Mouse (Mus musculus) retina, postnatal 1 day (tissue): ENCODE measurements at regions not wholly inside any gene's neighbourhood (a gene's known extent, or its start where the extent isn't known, plus 50 kb on each side); places are given as distances from the start of the nearest gene placed in this dataset.
A peak's percentile ranks its signal among the peaks of the same experiment; 100 is the strongest.

ENCODE experiments used
- DNase-seq: peaks from one replicate; pipeline ENCODE4 v3.0.0-alpha.2; 2012

DNA sequence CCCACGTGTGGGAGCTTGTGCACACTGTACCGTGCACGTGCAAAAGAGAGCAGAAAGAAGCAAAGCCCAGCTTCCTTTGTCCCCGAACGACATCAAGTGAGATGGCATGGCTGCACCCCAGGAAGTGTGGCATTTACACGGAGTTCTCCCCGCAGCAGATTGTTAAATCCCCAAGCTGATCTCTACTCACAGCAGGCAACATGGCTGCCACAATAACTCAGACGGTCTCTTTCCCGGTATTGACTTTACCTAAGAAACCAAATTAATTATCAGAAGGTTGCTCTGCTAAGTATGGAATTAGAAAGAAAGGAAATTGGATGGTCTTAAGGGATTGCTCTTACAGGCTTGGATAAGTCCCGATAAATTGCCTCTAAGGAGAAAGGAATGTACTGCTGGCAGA lies 241.4 kb downstream of the Gm11011 start:
- peak; percentile 27 for DNase-seq

DNA sequence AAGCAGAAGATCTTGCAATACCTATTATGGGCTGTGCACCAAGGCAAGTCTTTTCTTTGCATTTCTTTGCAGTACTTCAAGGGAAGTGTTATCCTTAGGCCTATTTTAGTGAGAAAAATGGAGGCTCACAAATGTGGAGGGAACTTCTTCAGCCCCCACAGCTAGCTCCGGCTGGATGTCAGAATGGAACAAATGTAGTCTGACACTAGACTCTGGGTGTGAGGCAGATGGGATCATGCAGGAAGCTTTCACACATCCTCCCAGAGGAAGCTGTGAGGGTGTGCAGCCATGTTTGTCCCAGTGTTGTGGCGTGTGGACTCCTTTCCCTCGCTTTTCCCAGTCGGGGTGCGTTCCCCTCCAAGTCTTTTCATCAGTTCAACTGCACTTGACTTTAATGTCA lies 268.0 kb downstream of the Gm11011 start:
- no peak for DNase-seq

DNA sequence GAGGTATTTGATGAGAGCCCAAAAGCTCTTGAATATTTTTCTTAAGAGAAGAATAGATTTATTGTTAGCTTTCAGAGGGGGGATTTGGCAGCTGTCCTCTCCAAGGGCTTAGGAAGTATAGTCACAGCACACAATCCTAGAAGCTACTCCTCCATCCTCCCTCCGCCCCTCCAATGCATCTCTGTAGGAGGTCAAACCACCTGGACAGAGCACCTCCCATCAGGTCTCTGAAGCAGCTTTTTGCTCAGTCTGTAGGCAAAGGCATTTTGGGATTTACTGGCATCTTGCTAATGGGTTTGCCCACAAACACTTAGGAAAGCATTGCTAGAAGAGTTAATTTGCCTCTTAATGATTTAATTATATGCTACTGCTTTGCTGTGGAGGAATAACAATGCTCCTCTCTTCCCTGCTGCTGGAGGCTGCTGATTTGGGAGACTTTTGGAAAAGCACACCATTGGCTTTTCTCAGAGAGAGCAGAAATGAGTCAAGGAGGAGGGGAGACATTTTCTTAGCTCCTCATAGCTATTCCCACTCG lies 273.1 kb downstream of the Gm11011 start:
- no peak for DNase-seq

DNA sequence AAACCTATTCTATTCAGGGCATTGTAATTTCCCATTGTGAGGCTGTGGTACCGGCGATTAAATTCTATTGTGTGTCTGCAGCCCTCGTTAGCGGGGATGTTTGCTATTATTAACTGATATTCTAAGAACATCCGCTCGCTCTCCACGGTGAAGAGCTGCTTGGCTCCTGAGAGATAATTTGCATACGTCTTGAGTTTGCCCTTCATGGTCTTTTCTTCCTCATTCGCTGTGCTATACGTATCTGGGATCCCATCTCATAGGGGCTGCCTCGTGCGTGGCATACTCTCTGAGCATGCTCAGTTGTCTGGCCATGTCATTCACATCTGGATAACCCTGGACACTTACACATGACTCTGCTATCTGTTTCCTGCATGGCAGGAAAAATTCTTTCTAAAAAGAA lies 275.7 kb downstream of the Gm11011 start:
- DNase-seq, result peak; percentile 12

DNA sequence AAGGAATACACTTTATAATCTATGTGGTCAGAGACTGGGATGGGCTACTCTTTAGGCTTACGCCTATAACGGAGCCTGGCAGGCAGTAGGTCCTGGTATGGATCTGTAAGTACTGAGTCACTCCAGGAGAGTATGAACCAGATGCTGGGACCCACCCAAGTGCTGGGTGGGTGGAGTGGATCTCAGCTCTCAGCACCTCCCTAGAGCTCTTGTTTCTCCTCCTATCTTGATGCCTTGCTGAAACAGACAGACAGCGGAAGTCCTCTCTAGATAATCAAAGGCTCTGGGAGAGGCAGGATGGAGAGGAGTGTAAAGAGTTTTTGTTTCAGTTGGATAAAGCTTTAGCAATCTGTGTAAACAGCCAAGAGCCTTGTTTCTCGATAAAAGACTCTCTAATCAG lies 276.2 kb downstream of the Gm11011 start:
- DNase-seq, result no peak

DNA sequence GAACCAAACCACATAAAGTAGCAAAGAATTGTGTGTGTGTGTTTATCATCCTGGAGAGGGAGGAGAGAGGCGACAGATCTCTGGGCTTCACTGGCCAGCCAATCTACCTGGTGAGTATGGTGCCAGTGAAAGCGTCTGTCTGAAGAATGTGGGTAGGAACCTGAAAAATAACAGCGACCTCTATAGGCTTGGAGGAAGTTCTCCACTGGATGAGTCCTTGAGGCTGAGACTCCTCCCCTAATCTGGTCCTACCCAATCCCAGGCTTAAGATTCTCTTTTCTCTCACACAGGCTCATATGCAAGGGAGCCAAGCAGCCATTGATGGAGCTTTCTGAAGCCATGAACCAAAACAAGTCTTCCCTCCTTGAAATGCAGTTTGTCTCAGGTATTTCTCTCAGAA lies 283.2 kb downstream of the Gm11011 start:
- DNase-seq, result no peak

DNA sequence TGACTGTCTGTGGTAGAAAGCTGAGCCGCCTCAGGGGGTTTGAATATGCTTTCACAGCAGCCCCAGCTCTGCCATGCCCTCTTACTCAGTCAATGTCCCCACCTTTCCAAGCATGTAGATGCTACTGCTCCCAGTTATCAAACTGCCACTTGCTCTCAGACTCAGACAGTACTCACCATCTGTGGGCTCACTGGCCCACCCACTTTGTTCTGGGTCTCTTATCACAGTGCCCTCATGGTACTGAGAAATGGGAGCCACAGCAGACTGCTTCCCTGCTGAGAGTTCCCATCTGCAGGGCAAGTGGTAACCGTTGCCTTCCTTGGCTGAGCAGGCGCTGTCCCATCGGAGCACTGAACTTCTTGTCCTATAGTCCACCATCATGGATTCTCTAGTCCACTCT lies 286.6 kb downstream of the Gm11011 start:
- no peak for DNase-seq

DNA sequence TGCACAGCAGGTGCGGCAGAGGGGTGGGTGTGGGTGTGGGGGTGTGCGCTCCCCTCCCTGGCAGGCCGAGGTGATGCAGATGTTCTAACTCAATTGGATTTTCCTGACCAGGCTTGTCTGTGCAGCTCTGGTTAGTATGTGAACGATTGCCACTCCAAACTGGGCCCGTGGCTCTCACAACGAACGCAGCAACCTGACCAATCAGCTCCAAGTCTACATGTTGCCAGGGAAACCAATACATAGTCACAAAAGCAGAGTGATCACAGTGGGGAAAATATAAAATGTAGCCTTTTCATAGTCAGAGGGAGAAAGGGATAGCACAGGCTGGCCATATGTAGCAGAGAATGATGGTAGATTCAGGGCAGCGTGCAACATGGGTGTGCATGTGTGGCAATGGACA lies 287.1 kb downstream of the Gm11011 start:
- DNase-seq, result no peak

DNA sequence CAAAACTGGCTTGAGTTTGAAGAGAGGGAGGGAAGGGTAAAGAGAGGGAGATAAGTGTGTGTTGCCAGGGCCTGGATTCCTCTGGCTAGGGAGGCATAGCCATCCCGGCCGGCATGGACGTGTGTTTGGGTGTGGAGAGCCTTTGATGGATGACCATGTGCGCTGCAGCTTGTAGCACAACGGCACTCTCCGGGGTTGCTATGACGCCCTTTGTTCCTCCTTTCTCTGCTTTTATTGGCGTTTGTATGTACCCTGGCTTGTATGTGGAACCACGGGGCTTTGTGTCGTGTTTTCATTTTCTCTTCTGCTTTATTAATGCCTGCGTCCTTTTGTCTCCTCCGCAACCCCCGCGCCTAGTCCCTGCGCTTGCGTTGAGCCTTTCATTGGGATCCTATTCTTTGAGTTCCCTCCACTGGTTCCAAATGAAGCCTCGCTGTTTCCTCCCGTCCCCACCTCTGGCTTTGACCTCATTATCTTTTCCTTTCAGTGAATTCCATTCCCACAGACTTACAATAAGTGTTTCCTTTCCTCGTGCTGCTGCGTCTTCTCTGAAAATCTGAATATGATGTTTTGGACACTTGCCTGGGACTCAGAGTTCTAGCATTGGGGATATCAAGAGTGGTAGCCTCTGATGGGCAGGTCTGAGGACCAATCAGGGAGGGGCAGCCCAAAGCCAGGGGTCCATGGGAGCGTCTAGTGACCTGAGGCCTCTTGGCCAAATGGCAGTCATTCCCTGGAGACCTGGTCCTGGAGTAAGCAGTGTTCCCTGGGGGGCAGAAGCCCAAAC lies 289.5 kb downstream of the Gm11011 start:
- DNase-seq, result peak; percentile 70

DNA sequence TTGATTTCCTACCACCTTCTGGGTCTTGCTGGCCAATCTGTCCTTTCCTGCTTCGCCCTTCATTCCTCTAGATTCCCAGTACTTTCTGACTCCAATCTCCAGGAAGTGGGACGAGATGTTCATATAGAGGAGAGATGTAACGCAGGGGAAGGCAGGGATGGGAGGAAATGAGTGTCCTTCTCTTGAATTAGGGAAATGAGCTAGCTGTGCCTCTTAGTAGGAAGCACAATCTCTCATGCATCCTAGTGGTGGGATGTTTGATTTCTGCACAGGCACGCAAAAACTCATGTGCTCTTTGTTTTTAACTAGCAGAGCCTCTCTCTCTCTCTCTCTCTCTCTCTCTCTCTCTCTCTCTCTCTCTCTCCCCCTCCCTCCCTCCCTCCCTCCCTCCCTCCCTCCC lies 290.3 kb downstream of the Gm11011 start:
- peak; percentile 23 for DNase-seq

DNA sequence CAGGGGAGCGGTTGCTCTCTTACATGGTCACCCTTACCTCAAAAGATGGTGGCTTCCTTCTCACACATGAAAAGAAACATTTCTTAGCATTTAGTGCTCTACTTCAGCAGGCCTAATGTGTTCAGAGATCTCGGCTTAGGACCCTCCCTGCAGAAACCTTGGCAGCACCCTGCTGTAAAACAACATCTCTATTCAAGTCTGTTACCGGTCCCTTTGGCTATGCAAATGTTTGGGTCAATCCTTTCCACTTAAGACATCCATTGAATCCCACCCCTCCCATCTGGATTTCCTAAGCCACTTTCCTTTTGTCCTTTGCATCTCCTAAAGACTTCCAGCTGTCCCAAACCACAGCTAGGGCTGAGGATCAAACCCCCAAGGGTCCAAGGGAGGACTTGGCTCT lies 294.2 kb downstream of the Gm11011 start:
- DNase-seq, result no peak

DNA sequence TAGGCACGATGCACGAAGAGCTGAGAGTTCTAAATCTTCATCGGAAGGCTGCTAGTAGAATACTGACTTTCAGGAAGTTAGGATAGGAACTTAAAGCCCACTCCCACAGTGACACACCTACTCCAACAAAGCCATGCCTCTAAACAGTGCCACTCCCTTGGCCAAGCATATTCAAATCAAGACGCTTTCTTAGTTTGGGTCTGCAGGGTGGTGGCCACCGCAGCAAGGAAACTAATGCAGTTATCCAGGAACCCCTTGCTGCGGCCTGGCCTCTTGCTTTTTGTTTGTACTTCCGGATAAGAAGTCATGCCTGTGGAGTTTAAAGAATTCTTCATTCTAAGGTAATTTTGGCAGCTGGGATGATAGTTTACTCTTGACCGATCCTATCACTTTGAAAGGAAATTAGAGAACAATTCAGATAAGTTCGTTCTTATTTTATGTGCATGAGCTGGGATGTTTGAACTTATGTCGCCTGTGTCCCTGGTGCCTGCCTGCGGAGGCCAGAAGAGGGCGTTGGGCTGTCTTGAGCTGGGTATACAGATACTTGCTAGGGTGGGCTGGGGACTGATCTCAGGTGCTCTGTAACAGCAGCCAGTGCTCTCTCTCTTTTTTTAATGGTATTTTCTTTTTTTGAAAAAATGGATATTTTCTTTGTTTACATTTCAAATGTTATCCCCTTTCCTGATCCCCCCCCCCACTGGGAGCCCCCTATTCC lies 298.5 kb downstream of the Gm11011 start:
- DNase-seq, result no peak

DNA sequence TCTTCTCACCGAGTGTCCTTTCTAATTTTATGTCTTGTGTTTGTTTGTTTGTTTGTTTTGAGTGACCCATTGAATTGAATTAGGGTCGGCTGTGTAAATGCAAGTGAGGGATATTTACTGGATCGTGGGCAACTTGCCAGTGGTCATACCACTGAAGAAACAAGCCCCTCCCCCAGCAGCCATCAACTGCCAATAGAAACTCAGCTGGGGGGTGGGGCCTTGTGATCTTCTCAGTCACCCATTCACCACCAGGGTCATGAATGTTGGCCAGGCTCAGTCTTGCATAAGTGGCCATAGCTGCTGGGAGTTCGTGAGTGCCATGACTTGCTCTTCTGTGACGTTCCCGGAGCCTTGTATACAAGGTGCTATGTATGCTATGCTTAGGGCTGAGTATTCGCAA lies 300.8 kb downstream of the Gm11011 start:
- DNase-seq, result no peak

DNA sequence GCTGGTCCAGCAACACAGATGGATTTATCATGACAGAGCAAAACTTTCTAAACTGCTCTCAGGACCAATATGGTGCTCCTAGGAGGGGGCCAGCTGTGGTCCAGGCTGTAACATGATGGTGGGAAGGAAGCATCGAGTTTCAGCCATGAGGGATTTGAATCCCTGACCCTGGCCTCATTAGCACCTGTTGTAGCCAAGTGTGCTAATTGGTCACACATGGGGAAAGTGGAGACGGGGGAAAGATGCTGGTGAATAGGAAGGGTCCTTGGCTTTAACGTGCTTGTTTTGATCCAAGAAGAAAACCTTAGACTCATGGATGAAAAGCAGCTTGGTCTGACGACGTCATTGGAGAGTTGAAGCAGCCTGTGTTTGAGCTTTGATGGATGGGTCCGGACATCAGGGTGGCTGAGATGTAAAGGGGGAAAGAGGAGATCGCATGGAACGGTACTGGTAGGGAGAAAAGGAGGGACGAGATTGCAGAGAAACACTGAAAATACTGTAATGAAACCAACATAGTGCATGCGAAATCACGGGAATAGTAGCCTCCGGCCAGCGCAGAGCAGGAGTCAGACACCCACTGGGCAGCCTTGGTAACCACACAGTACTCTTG lies 304.9 kb downstream of the Gm11011 start:
- no peak for DNase-seq

DNA sequence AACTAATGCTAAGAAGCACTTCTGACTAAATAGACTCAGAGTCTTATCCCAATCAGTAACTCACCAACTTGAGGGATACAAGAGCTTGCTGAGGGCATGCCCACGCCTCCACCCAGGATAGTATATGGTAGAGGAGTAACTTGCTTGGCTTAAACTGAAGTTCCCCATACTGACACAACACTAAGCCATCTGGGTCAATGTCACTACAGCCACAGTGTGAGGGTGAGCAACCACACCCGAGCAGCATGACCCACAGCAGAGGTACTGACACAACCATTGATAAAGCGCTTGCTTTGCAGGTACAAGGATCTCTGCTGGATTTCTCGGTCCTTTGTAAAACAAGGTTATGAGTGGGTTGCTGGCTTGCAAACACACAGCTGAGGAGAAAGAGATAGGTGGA lies 312.2 kb downstream of the Gm11011 start:
- DNase-seq, result no peak

DNA sequence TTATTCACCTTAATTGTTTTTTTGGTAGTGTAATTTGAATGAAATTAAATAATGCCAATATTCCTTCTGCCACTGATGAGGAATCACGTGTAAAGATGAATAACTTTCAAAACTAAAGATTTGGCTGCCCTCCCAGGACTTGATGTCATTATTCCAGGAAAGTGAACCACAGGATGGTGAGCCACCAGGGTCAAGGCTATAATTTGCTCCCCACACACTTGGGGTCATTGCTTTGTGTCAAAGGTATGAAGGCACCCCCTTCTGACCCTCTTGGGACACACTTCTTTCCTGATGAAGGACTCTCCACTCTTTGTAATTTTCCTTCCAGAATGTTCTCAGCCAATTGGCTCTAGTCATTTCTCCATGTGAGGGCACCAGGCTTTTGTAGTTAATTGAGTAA lies 313.4 kb downstream of the Gm11011 start:
- DNase-seq, result no peak

DNA sequence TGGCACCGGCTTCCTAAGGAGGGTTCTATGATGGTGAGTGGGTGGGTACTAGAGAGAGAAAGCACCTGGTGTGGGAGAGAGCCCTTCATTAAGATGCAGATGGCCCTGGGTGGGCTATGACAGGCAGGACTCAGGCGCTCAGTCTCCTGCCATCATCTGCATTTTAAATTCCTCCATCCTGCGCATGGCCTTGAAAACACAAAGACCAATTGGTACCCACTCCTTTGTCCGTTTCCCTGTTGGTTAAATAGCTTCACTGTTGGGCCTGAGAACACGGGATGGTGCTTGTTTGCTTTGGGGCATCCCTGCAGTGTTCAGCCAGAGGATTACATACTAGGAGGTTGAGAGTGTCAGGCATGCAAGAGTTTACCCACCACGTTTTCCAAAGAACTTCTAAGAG lies 314.9 kb downstream of the Gm11011 start:
- DNase-seq, result no peak

DNA sequence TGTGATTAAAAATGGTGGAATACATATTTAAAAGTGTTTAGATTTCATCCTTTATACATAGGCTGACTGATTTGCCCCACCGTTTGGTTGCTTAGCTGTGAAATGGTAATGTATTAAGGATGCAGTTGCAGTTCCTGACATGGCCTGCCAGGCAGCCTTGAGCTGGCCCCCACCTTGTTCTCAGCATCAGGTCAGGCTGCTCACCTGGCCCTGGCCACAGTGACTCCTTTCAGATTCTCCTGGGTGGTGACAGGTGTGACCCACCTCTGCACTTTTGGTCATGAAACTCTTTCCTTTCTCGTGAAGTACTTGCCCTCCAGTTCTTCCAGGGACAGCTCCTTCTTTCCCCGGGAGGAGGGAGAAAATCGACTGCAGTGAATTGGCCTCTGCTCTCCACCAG lies 315.5 kb downstream of the Gm11011 start:
- no peak for DNase-seq

DNA sequence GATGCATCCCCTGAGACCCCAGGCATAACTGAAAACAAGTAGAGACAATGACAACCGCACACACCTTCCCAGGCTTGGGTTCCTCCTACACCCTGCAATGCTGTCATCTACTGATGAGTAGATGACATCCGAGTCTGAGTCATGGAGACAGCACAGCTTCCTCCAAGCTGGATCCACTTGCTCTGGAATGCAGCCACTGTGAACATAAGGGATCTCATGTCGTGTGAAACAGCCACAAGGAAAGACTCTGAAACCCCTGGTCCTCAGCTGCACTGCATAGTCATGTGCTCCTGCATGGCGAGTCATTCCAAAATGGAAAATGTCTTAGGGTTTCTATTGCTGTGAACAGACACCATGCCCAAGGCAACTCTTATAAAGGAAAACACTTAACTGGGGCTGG lies 305.2 kb upstream of the Zfp64 start:
- no peak for DNase-seq

DNA sequence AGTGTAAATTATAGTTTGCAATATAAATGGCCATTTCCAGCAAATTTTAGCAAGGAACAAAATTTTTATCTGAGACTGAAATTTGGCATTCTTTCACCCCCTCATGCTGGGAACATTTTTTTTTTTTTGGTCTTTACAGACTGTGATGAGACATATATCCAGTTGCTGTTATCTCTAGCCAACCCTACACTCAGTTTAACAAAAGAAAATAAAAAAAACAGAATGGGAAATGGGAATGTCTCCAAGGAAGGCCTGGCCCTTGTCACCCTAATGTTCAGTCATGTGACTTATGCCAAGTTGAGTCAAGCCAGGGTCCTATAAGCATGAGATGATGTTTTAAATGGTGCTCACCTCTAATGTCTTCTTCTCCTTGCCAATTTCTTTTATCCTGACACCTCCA lies 289.2 kb upstream of the Zfp64 start:
- DNase-seq, result no peak

DNA sequence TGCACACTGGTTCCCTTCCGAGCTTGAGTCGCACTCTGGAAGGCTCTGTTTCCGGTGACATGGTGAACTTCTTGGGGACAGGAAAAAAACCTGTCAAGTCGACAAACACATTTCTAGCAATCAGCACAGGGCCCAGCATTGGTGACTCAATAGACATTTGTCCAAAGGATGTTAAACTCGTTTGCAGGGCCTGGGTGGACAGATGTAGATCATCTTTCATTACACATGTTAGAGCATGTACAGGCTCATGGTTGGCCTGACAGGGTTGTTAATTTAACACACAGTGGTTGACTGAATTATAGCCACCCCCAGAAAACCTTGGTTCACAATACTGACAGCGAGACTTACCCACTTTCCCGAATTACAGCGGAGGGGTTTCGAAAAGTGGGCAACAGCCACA lies 288.6 kb upstream of the Zfp64 start:
- DNase-seq, result no peak

DNA sequence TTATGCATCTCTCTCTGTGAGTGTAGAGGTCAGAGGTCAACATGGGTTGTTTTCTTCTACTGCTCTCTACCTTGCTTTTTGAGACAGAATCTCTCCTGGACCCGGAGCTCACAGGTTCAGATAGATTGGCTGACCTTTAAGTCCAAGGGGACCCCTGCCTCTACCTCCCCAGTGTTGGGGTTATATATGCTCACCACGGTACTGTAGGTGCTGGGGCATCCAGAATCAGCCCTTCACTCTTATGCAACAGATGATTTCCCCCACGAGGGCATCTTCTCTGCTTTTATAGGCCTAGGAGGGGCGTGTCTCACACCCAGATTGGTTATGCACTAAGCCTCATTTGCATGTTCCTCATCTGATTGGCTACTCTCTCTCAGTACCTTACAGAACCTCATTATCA lies 282.5 kb upstream of the Zfp64 start:
- DNase-seq, result no peak

DNA sequence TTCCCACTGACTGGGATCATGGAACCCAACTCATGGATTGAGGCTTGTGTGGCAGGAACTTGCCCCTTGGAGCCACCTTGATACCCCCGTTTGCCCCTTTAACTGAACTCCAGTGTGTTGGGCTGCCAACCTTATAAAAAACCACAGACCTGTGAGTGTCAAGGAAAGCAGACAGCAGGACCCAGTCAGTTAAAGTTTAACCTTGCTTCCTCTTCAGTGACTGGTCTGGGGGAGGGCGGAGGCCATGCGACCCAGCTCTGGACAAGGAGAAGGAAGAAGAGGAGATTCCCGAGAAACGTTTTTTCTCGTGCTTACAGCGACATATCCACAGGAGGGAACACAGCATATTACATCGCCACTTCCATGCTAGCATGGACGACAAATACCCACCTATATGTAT lies 281.9 kb upstream of the Zfp64 start:
- DNase-seq, result no peak
